Mouse (Mus musculus): ENCODE measurements at regions not wholly inside any gene's neighbourhood (a gene's known extent, or its start where the extent isn't known, plus 50 kb on each side); places are given as distances from the start of the nearest gene placed in this dataset.

DNA sequence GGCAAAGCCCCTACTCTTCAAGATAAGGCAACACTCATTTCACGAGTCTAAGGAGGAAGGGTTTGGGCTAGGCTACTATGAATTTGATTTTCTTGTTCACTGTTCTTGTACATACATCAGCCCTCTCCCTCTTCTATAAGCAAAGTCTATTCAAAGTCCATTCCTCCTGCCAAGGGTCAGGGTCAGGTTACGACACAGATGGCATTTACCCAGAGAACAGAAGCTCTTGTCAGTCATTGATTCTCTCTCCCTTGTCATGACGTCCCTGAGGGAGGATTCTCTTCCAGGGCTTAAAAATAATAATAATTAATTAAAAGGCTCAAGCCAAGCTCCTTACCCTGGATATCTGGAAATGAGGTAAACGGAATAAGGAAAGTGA, 222.7 kb downstream of the Rchy1 start:
- Histone ChIP-seq H3K36me3 (ENCODE audit: control insufficient read depth, insufficient read depth, low read length) (no peaks in the 10 kb centered on the region), H3K79me2 (replicated peaks; ENCODE audit: control insufficient read depth, insufficient read depth, low read length) (no peaks in the 10 kb centered on the region), H3K4me3 (no peak overlapping the region), H3K27ac (no peak overlapping the region), H3K4me1 (ENCODE audit: control insufficient read depth, insufficient read depth, low read length) (no peaks in the 10 kb centered on the region), H3K27me3 (ENCODE audit: control insufficient read depth, insufficient read depth, low read length) (no peaks in the 10 kb centered on the region), H3K9ac (ENCODE audit: low read depth, low read length) (no peak overlapping the region)
- TF ChIP-seq EP300 (IDR thresholded peaks at IDR 0.05; ENCODE audit: insufficient read depth, low read depth, low read length) (no peak), CTCF (IDR thresholded peaks at IDR 0.05) (no peak), POLR2A (IDR thresholded peaks at IDR 0.05; ENCODE audit: insufficient read depth, low read depth, low read length) (no peak)
- intact Hi-C loops (cut with DNase I) = no loop called here
- DNase-seq = no peak
- 41% methylated on average over 4 of the region's 4 CpGs for WGBS

GRCm38 (mm10) chr5:91739433-91740158, 222.2 kb downstream of the Parm1 start:
- 40% methylated on average over 16 of the region's 16 CpGs for WGBS

DNA sequence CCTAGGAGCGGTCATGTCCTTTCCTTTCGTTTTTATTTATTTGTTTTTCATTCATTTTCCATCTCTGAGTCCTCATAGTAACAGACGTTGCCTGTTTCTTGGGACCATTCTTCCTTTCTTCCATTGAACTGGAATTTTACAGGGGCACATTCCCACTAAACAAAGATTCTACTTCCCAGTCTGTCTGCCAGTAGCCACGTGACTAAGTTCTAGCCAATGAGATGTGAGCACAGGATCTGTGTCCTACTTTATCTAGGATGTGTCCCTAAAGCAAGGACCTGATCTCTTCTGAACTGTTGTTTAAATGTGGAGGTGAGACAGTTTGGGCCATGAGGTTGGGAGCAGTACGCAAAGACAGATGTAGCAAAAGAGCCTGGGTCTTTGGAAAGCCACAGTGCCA, 214.6 kb downstream of the Parm1 start:
- no peak for TF ChIP-seq POLR2A (IDR thresholded peaks at IDR 0.05; ENCODE audit: insufficient read depth, low read depth, low read length)
- no peak for TF ChIP-seq EP300 (IDR thresholded peaks at IDR 0.05; ENCODE audit: insufficient read depth, low read depth, low read length)
- TF ChIP-seq CTCF (IDR thresholded peaks at IDR 0.05) = no peak
- Histone ChIP-seq H3K9ac (ENCODE audit: low read depth, low read length) (no peak overlapping the region), H3K4me3 (no peak overlapping the region), H3K27ac (no peak overlapping the region), H3K4me1 (ENCODE audit: control insufficient read depth, insufficient read depth, low read length) (no peaks in the 10 kb centered on the region), H3K27me3 (ENCODE audit: control insufficient read depth, insufficient read depth, low read length) (no peaks in the 10 kb centered on the region), H3K36me3 (ENCODE audit: control insufficient read depth, insufficient read depth, low read length) (no peaks in the 10 kb centered on the region), H3K79me2 (replicated peaks; ENCODE audit: control insufficient read depth, insufficient read depth, low read length) (no peaks in the 10 kb centered on the region)
- DNase-seq = no peak
- 83% methylated on average over 5 of the region's 5 CpGs for WGBS
- intact Hi-C loops (cut with DNase I) = no loop called here

More at GRCm38 (mm10) chr5:91739433-91740158, 222.2 kb downstream of the Parm1 start:
- no peaks in the 10 kb centered on the region for H3K79me2 ChIP-seq (replicated peaks; ENCODE audit: control insufficient read depth, insufficient read depth, low read length)
- TF ChIP-seq EP300 (IDR thresholded peaks at IDR 0.05; ENCODE audit: insufficient read depth, low read depth, low read length) (no peak), POLR2A (IDR thresholded peaks at IDR 0.05; ENCODE audit: insufficient read depth, low read depth, low read length) (no peak), CTCF (IDR thresholded peaks at IDR 0.05) (no peak)
- no peaks in the 10 kb centered on the region for H3K27me3 ChIP-seq (ENCODE audit: control insufficient read depth, insufficient read depth, low read length)
- DNase-seq = peak in 1 of 2 experiments; percentile 24
- H3K4me1 ChIP-seq (ENCODE audit: control insufficient read depth, insufficient read depth, low read length) = no peaks in the 10 kb centered on the region
- H3K27ac ChIP-seq = no peak overlapping the region
- no peak overlapping the region for H3K4me3 ChIP-seq
- H3K36me3 ChIP-seq (ENCODE audit: control insufficient read depth, insufficient read depth, low read length) = no peaks in the 10 kb centered on the region
- intact Hi-C loops (cut with DNase I) = no loop called here
- no peak overlapping the region for H3K9ac ChIP-seq (ENCODE audit: low read depth, low read length)

- Histone ChIP-seq H3K27me3 (ENCODE audit: control insufficient read depth, insufficient read depth, low read length) (no peaks in the 10 kb centered on the region), H3K9ac (ENCODE audit: low read depth, low read length) (no peak overlapping the region), H3K27ac (no peak overlapping the region), H3K79me2 (replicated peaks; ENCODE audit: control insufficient read depth, insufficient read depth, low read length) (no peaks in the 10 kb centered on the region), H3K4me1 (ENCODE audit: control insufficient read depth, insufficient read depth, low read length) (no peaks in the 10 kb centered on the region), H3K36me3 (ENCODE audit: control insufficient read depth, insufficient read depth, low read length) (no peaks in the 10 kb centered on the region), H3K4me3 (no peak overlapping the region)
- no peak for DNase-seq
- TF ChIP-seq POLR2A (IDR thresholded peaks at IDR 0.05; ENCODE audit: insufficient read depth, low read depth, low read length) = no peak
- TF ChIP-seq CTCF (IDR thresholded peaks at IDR 0.05) = no peak
- TF ChIP-seq EP300 (IDR thresholded peaks at IDR 0.05; ENCODE audit: insufficient read depth, low read depth, low read length) = no peak
- 81% methylated on average over 5 of the region's 5 CpGs for WGBS
- intact Hi-C loops (cut with DNase I) = no loop called here
Observed at GRCm38 (mm10) chr5:91731155-91731554, 213.7 kb downstream of the Parm1 start.

GRCm38 (mm10) chr5:91729868-91730267, 212.5 kb downstream of the Parm1 start:
- Histone ChIP-seq H3K9ac (ENCODE audit: low read depth, low read length) (no peak overlapping the region), H3K4me1 (ENCODE audit: control insufficient read depth, insufficient read depth, low read length) (no peaks in the 10 kb centered on the region), H3K27me3 (ENCODE audit: control insufficient read depth, insufficient read depth, low read length) (no peaks in the 10 kb centered on the region), H3K4me3 (no peak overlapping the region), H3K79me2 (replicated peaks; ENCODE audit: control insufficient read depth, insufficient read depth, low read length) (no peaks in the 10 kb centered on the region), H3K36me3 (ENCODE audit: control insufficient read depth, insufficient read depth, low read length) (no peaks in the 10 kb centered on the region), H3K27ac (no peak overlapping the region)
- no peak for DNase-seq
- intact Hi-C loops (cut with DNase I) = no loop called here
- 72% methylated on average over 3 of the region's 3 CpGs for WGBS
- TF ChIP-seq POLR2A (IDR thresholded peaks at IDR 0.05; ENCODE audit: insufficient read depth, low read depth, low read length) = no peak
- no peak for TF ChIP-seq CTCF (IDR thresholded peaks at IDR 0.05)
- TF ChIP-seq EP300 (IDR thresholded peaks at IDR 0.05; ENCODE audit: insufficient read depth, low read depth, low read length) = no peak

GRCm38 (mm10) chr5:91729415-91729814, 212.0 kb downstream of the Parm1 start:
- H3K4me3 ChIP-seq = no peak overlapping the region
- intact Hi-C loops (cut with DNase I) = no loop called here
- no peaks in the 10 kb centered on the region for H3K27me3 ChIP-seq (ENCODE audit: control insufficient read depth, insufficient read depth, low read length)
- no peak overlapping the region for H3K9ac ChIP-seq (ENCODE audit: low read depth, low read length)
- 76% methylated on average over 4 of the region's 4 CpGs for WGBS
- H3K36me3 ChIP-seq (ENCODE audit: control insufficient read depth, insufficient read depth, low read length) = no peaks in the 10 kb centered on the region
- H3K4me1 ChIP-seq (ENCODE audit: control insufficient read depth, insufficient read depth, low read length) = no peaks in the 10 kb centered on the region
- H3K79me2 ChIP-seq (replicated peaks; ENCODE audit: control insufficient read depth, insufficient read depth, low read length) = no peaks in the 10 kb centered on the region
- no peak for DNase-seq
- TF ChIP-seq CTCF (IDR thresholded peaks at IDR 0.05) = no peak
- no peak for TF ChIP-seq EP300 (IDR thresholded peaks at IDR 0.05; ENCODE audit: insufficient read depth, low read depth, low read length)
- no peak for TF ChIP-seq POLR2A (IDR thresholded peaks at IDR 0.05; ENCODE audit: insufficient read depth, low read depth, low read length)
- H3K27ac ChIP-seq = no peak overlapping the region
